Mouse (Mus musculus): Measurements from ENCODE around the gene Obsl1.

DNA sequence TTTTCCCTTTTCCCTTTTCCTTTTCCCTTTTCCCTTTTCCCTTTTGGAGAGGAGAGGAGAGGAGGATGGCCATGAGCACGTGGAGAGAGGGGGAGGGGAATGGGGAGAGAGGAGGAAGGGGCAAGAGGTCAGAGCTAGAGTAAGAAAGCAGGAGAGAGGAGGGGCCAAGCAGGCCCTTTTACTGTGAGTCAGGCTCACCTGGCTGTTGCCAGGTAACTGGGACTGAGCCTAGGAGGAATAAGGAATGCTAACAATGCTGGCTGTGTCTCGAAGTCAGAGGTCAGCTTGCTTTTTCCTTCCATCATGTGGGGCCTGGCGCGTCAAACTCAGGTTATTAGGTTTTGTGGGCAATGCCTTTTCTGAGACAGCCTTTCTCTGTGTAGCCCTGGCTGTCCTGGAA is 11.7 kb upstream of the Obsl1 start:
- TF ChIP-seq EP300 (optimal IDR thresholded peaks at IDR 0.05) (no peak), CTCF (IDR thresholded peaks at IDR 0.05; ENCODE audit: low read depth) (no peak)
